Mouse (Mus musculus) kidney, adult 18-20 months (tissue): Measurements from ENCODE around the gene Lrrc74b.
"Not testable (repeated sequence)": the region's sequence is repeated elsewhere in the genome, so short reads cannot be mapped to it uniquely, and the experiment has no call there.

Source experiments
- DNase-seq: peaks from one replicate; pipeline ENCODE4 v3.0.0; 2021

Lrrc74b gene

GRCm38 (mm10) chr16:17561128-17561750 is at the start of gene Lrrc74b:
Gene Lrrc74b (minus strand): TSS chr16:17561247.
- DNase-seq, result peak; percentile 27

GRCm38 (mm10) chr16:17605684-17606083 is 44.6 kb upstream of the Lrrc74b start:
- DNase-seq, result no peak

GRCm38 (mm10) chr16:17604941-17605340 is 43.9 kb upstream of the Lrrc74b start:
- DNase-seq, result no peak

GRCm38 (mm10) chr16:17600944-17601562 is 40.0 kb upstream of the Lrrc74b start:
- no peak for DNase-seq

DNA sequence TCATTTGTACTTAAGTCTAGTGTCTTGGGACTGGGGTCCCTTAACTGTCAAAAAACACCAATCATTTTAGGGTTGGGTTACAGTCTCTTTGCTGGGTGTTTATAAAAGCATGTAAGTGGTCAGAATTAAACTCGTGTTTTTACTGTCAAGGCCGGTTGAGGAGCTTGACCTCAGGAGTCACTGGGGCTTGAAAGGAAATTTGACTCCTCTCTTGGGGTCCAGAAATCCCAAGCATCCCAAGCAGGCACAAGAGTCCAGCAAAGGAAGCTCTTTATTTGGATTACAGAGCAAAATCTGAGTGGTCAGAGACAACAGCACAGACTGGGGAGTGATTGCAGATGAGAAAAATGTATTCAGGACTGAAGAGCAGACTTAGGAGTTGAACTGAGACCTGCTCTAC is 29.7 kb upstream of the Lrrc74b start:
- no peak for DNase-seq

GRCm38 (mm10) chr16:17584555-17584954 is 23.5 kb upstream of the Lrrc74b start:
- no peak for DNase-seq

DNA sequence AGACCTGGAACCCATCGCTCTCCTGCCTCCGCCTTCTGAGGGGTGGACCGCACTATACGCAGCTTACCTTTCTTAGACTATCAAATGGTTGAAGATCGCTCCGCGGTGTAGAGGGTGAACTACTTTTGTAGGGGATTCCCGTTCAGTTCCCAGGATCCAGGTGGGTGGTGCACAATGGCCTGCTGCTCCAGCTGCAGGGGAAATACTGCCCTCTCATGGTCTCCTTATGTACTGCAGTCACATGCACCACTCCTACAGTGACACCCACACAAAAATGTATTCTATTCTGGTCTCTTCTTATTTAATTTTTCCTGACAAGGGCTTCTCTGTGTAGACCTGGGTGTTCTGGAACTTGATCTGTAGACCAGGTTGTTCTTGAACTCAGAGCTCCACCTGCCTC is 22.0 kb upstream of the Lrrc74b start, which contains the start of gene Slc7a4:
Gene Slc7a4, minus strand, starts transcription at position 151 of the 400 bp plus-strand sequence.
- DNase-seq, result peak; percentile 14

- DNase-seq, result no peak
Measured at GRCm38 (mm10) chr16:17576825-17577215, 15.8 kb upstream of the Lrrc74b start.

- DNase-seq, result peak; percentile 79
Measured at GRCm38 (mm10) chr16:17575870-17576824, 15.1 kb upstream of the Lrrc74b start.

DNA sequence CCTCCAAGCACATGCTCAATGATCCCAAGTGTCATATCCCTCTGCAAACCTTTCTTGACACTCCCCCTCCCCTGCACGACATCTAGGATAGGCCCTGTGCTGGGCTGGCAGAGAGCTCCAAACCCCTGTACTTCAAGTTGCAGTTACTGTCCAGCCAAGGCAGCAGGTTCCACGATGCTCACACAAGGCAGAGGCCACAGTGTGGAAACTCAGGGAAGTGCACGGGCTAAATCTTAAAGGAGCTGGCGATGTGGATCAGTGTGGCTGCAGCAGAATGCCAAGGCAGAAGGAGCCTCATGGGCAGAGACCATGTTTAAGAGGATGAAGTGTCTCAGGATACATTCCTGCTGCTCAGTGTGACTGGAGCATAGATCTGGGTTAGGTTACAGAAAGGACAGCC is 5.1 kb upstream of the Lrrc74b start:
- DNase-seq, result no peak

DNA sequence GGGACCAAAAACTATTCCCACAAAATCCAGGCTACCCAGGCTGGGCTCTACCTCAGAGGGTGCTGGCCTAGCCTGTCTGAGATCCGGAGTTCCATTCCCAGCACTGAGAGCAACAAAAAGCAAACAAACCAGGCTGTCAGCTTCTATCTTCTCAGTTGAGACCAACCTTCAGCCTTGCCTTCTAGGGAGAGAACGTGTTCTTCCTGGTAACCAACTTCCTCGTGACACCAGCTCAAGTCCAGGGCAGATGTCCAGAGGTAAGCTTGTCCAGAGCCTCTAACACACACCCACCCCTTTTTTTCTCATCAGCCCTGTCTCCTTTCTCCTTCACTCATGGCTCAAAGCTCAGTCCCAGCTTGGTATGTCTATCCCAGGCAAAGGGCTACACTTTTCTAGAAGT is 3.7 kb upstream of the Lrrc74b start:
- DNase-seq, result peak; percentile 9

DNA sequence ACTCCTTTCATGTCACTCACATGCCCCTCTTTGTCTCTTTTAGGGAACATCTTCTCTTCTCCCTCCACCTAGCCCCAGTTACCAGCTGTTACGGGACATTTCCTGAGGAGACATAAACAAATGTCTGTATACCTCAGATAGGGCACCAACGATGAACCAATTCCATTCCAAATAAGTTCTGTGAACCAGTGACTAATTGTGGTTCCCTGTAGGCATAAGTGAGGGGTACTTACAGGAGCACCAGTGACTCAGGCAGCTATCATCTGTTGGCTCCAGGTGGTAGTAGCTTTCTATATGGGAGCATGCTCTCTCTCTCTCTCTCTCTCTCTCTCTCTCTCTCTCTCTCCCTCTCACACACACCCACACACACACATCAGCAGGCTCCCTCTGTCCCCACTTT is 3.2 kb upstream of the Lrrc74b start:
- no peak for DNase-seq

DNA sequence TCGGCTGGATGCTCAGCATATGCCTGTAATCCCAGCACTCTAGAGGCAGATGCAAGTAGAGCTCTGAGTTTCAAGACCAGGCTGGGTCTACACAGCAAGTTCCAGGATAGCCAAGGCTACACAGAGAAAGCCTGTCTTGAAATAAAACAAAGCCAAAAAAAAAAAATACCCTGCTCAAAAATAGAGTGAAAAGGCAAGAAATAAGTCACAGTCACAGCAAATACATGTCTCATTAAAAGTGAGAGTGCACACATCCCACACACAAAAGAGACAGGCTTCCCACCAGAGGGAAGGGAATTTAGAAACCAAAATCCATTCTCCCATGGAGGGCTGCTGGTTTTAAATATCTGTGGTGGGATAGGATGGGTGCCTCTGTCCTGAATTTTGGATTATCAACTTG is 2.5 kb upstream of the Lrrc74b start:
- no peak for DNase-seq

GRCm38 (mm10) chr16:17561751-17562208 is 733 bp upstream of the Lrrc74b start, which contains the start of gene P2rx6:
Gene P2rx6 (plus strand): TSS chr16:17561885.
- DNase-seq, result peak; percentile 22

GRCm38 (mm10) chr16:17559396-17560027 is 1.5 kb downstream of the Lrrc74b start:
- DNase-seq, result no peak

GRCm38 (mm10) chr16:17558811-17559210 is 2.2 kb downstream of the Lrrc74b start:
- no peak for DNase-seq

GRCm38 (mm10) chr16:17557947-17558480 is 3.0 kb downstream of the Lrrc74b start:
- peak; percentile 79 for DNase-seq

DNA sequence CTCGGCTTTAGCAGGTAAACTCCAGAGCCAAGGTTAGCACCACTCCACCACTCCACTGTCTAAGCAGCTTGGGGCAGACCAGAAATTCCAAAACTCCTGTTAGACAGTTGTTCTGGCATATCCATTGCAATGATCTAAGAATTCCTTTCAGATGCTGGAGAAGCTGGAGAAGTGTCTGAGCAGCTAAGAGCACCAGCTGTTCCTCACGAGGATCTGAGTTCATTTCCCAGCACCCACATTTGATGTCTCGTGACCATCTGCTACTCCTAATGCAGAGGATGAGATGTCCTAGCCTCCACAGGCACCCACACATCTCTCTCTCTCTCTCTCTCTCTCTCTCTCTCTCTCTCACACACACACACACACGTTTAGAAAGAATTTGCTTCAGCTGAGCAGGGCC is 4.1 kb downstream of the Lrrc74b start:
- DNase-seq, result no peak

- DNase-seq, result no peak
Measured at GRCm38 (mm10) chr16:17556180-17556579, 4.9 kb downstream of the Lrrc74b start.

DNA sequence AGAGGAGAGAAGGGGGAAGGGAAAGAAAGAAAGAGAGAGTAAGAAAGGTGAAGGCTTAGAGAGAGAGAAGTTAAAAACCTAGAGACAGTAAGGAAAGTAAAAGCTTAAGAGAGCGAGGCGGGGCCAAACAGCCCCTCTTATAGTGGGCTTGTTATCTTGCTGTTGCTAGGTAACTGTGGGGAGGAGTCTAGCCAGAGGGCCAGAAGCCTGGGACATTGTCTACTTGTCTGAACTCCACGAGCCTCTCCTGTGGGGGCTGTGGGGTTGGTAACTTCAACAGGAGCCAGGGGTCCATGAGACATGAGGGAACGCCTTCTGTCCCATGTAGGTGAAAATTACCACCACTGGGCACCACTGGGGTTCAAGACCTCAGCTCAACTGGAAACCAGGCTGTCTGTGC is 6.3 kb downstream of the Lrrc74b start:
- DNase-seq, result not testable (repeated sequence)

DNA sequence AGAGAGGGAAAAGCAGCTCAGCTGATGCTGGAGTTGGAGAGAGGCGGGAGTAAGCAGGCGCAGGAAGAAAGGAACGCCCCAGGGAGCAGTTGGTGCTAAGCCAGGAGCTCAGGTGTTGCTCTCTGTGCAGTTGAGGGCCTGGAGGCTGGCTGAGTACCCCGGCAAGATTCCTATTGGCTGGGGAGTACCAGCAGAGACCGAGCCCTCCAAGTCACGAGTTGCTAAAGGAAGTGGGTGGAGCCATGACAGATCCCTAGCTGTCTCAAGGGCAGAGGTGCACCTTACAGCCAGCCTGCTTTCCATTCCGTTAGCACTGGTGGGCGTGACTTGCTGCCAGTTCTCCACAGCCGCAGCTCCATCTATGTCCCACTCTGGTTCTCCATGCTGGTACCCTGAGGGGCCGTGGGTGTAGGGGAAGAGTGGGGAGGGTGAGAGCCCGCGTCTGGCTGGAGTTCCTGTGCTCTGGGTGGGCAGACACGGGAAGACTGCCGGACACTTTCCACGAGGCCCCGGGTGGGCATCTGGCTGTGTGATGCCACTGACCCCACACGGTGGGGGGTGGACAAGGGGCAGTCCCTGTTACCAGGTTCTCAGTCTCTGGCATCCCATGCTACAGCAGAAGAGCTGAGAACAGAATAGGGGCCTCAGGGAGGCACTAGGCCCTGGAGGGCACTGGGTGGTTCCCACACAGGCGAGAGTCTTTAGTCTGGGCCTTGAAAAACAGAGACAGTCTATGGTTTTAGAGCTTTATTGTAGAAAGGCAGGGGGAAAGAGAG is 6.9 kb downstream of the Lrrc74b start:
- DNase-seq, result peak; percentile 72

DNA sequence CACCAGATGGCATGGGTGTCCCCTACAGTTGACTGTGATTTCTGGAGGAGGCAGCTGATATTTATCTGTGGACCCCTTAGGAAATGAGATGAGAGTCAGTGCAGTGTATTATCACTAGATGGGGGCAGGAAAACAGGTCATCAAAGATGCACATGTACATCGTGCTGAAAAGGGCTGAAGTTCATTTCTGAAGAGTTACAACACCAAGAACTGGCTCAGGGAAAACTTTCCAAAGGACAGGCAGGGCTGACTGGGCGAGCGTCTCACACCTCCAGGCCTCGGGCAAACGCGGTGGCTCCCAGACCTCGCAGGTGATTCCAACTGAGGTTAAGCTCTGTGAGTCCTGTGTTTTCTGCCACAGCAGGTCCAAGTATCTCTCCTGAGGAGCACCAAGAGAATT is 8.2 kb downstream of the Lrrc74b start:
- DNase-seq, result no peak
